Mouse (Mus musculus) kidney, postnatal 25 days (tissue): ENCODE results near the gene Pkp1.

Experiments used
- DNase-seq, 2 experiments: peaks; one replicate each; pipeline ENCODE4 v3.0.0; 2021; ENCODE audit warnings: mixed read lengths in 2 of 2

Gene Pkp1

GRCm38 (mm10) chr1:135899991-135900515 is 19.0 kb downstream of the Pkp1 start:
- no peak for DNase-seq

GRCm38 (mm10) chr1:135899295-135899694 is 19.7 kb downstream of the Pkp1 start:
- no peak for DNase-seq

GRCm38 (mm10) chr1:135895367-135895766 is 23.6 kb downstream of the Pkp1 start:
- DNase-seq, result no peak

- DNase-seq, result no peak
Measured at GRCm38 (mm10) chr1:135893377-135893776, 25.6 kb downstream of the Pkp1 start.

- no peak for DNase-seq
Measured at GRCm38 (mm10) chr1:135892764-135893163, 26.2 kb downstream of the Pkp1 start.

GRCm38 (mm10) chr1:135892233-135892632 is 26.8 kb downstream of the Pkp1 start:
- no peak for DNase-seq

- no peak for DNase-seq
Measured at GRCm38 (mm10) chr1:135891424-135892216, 27.4 kb downstream of the Pkp1 start.

- no peak for DNase-seq
Measured at GRCm38 (mm10) chr1:135889461-135890185, 29.4 kb downstream of the Pkp1 start.

- peak; percentile 55 to 79 for DNase-seq
Measured at GRCm38 (mm10) chr1:135882385-135883109, 36.5 kb downstream of the Pkp1 start.

- DNase-seq, result no peak
Measured at GRCm38 (mm10) chr1:135877248-135877647, 41.8 kb downstream of the Pkp1 start.

GRCm38 (mm10) chr1:135872991-135873390 is 46.0 kb downstream of the Pkp1 start:
- DNase-seq, result no peak

- no peak for DNase-seq
Measured at GRCm38 (mm10) chr1:135868570-135868969, 50.4 kb downstream of the Pkp1 start.

GRCm38 (mm10) chr1:135865518-135866194 is 53.4 kb downstream of the Pkp1 start:
- peak; percentile 74 to 82 for DNase-seq

- DNase-seq, result no peak
Measured at GRCm38 (mm10) chr1:135864830-135865229, 54.2 kb downstream of the Pkp1 start.

GRCm38 (mm10) chr1:135863786-135864335 is 55.1 kb downstream of the Pkp1 start:
- no peak for DNase-seq

- DNase-seq, result no peak
Measured at GRCm38 (mm10) chr1:135862561-135862960, 56.4 kb downstream of the Pkp1 start.

GRCm38 (mm10) chr1:135861980-135862552 is 56.9 kb downstream of the Pkp1 start:
- no peak for DNase-seq

GRCm38 (mm10) chr1:135861091-135861490 is 57.9 kb downstream of the Pkp1 start:
- DNase-seq, result no peak

GRCm38 (mm10) chr1:135858533-135858932 is 60.5 kb downstream of the Pkp1 start:
- DNase-seq, result no peak

GRCm38 (mm10) chr1:135857137-135857775 is 61.8 kb downstream of the Pkp1 start:
- no peak for DNase-seq

GRCm38 (mm10) chr1:135856070-135856469 is 62.9 kb downstream of the Pkp1 start:
- no peak for DNase-seq
